Mouse (Mus musculus) left cerebral cortex, postnatal 36 days (tissue): ENCODE measurements at regions not wholly inside any gene's neighbourhood (a gene's known extent, or its start where the extent isn't known, plus 50 kb on each side); places are given as distances from the start of the nearest gene placed in this dataset.
A peak's percentile ranks its signal among the peaks of the same experiment; 100 is the strongest.

Experiments
- DNase-seq, 2 experiments: peaks; one replicate each; pipeline ENCODE4 v3.0.0; 2021 to 2022; ENCODE audit warnings: low spot score in 2 of 2, mixed read lengths in 1 of 2
- intact Hi-C: fragments of 180-260 bp; cut with DNase I; formaldehyde crosslinking; loops from one replicate; pipeline ENCODE4 v1.15.1; 2025

DNA sequence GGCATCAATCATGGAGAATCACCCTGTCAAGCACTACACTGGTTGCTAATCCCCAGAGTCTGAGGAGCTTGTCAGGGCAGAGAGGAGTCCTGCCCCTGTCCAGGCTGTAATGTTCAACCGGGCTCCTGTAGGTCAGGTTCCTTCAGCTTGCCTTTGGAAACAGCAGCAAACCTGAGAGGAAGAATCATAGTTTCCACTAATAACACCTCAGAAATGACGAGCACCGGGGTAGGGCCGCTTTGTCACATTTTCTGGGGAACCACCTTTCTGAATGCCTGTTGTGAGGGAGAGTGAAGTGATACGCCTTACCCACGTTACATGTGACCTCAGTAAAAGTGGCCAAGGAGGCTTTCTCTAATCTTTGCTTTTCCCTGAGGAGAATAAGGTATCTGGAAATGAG is 263.8 kb upstream of the N4bp1 start:
- intact Hi-C loops: no loop called here
- no peak for DNase-seq

DNA sequence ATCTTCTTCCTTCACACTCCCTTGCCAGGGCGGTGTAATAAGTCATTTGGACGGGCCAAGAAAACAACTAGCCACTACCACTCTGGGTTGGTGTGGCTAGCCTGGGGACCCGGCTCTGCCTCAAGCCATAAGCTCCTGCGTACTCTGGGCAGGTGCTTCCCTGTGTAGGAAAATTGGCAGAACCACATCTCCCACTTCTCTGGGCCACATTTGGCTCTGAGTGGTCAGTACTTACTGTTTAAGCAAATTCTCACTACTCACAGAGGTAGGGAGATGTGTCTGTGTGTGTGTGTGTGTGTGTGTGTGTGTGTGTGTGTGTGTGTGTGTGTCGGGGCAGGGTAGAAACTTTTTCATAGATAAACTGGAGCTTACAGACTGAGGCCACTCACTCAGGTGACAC is 262.6 kb upstream of the N4bp1 start:
- no peak for DNase-seq
- intact Hi-C loops: no loop called here

DNA sequence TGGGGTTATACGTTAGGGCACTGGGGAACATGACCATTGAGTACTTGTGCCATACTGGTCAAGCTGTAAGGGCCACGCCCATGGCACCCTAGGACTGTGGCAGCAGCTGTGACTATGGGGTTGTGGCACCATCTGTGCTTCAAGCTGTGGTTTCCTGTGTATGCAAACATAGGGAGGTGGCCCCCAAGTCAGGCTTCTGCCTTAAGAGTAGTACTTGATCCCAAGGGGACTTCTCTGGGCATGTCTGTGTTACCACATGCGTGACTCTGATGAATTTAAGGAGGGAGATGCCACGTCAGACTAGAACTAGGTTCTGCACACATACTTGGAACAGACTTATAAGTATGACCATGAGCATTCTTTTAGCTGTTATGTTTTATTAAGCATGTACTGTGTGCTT is 252.4 kb upstream of the N4bp1 start:
- no peak for DNase-seq
- intact Hi-C loops: no loop called here

DNA sequence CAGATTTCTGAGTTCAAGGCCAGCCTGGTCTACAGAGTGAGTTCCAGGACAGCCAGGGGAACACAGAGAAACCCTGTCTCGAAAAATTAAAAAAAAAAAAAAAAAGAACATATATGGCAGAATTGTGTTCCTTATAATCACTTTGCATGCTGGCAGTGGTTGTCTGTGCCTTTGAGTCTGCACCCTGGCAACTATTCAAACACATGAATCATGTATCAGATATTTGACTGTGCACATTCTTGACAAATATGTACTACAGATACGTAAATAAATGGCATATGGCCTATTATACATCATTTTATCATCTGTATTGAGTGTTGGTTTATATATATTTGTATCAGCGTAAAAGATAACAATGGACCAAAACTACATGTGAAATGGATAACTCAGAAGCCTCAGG is 246.7 kb upstream of the N4bp1 start:
- intact Hi-C loops: no loop called here
- DNase-seq: no peak

DNA sequence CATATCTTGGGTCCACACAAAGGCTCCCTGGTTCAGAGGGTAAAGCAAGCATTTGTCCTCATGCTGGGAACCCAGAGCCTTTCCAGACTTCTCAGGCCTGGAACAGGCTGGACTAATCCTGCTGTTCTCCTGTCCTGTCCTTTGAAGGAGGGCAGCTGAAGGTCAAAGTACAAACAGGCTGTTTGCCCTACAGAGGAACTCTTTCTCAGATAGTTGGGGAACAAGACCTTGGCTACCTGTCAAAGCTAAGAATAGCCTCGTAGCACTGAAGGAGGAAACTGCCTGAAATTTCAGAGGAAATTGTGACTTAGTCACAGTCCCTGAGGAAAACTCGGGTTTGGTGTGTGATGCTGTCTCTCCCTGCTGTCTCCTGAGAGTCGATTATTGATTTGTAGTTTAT is 245.6 kb upstream of the N4bp1 start:
- DNase-seq: no peak
- intact Hi-C loops: no loop called here

DNA sequence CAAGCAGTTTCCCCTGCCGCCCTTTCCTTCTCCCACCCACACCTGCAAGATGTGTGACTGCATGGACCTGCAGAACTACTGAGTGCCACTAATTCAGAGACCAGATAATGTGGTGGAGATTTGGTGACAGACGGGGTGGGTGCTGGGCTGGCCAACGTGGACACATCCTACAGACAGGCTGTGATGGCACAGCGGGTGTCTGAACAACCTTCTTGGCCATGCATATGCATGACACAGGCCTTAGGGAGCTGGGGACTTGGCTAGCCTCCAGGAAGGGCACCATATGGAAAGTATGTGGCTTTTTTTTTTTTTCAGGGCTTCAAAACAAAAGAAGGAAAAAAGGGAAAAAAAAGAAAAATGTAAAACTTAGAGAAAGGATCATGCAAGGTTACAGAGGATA is 243.5 kb upstream of the N4bp1 start:
- intact Hi-C loops: no loop called here
- DNase-seq: peak; percentile 17 to 40

- intact Hi-C loops: no loop called here
- DNase-seq: no peak
Observed at GRCm38 (mm10) chr8:87116190-87116765, 231.2 kb upstream of the N4bp1 start.

GRCm38 (mm10) chr8:87112355-87112754 is 227.3 kb upstream of the N4bp1 start:
- intact Hi-C loops: no loop called here
- DNase-seq: no peak

DNA sequence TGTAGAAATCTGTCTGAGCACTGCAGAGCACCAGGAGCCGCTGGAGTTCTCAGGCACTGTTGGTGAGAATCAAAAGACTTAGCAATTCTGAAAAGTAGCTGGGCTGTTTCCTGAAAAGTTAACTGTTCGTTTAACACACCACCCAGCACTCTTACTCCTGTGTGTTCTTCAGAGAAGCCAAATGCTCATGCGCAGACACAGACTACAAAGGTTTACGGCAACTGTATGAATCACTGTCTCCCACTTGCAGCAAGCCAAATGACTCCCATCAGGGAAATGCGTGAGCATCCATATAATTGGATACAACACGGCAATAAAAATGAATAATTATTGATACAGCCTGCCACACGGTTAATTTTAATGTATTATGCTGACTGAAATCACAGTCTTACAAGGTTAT is 220.0 kb upstream of the N4bp1 start:
- intact Hi-C loops: no loop called here
- peak in 1 of 2 experiments; percentile 8 for DNase-seq

- intact Hi-C loops: no loop called here
- DNase-seq: no peak
Observed at GRCm38 (mm10) chr8:87095211-87095610, 210.2 kb upstream of the N4bp1 start.

GRCm38 (mm10) chr8:87094685-87095084 is 209.6 kb upstream of the N4bp1 start:
- DNase-seq: no peak
- intact Hi-C loops: no loop called here

DNA sequence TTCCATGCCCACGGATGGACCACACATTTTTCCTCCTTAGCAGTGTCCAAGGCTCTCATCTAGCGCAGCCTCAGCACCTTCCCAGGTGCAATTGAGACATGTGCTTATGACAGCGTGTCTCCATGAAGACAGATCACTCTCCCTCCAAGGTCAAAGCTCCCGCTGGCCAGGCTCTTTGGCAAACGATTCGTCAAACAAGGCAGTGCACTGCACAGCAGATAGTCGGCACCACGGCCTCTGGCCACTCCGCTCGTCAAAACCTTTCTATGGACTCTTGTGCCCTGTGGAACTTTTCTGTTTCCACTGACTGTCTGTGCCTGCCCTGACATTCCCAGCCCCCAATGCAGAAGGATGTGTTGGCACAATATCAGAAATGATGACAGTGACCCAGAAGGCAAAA is 208.7 kb upstream of the N4bp1 start:
- DNase-seq: no peak
- intact Hi-C loops: no loop called here

- intact Hi-C loops: no loop called here
- DNase-seq: no peak
Observed at GRCm38 (mm10) chr8:87093081-87093480, 208.0 kb upstream of the N4bp1 start.

- no peak for DNase-seq
- intact Hi-C loops: no loop called here
Observed at GRCm38 (mm10) chr8:87087451-87088095, 202.5 kb upstream of the N4bp1 start.

- intact Hi-C loops: no loop called here
- DNase-seq: no peak
Observed at GRCm38 (mm10) chr8:87078260-87078659, 193.2 kb upstream of the N4bp1 start.

GRCm38 (mm10) chr8:87075921-87076320 is 190.9 kb upstream of the N4bp1 start:
- intact Hi-C loops: no loop called here

GRCm38 (mm10) chr8:87071224-87071623 is 186.2 kb upstream of the N4bp1 start:
- intact Hi-C loops: no loop called here
- DNase-seq: no peak

More at GRCm38 (mm10) chr8:87075921-87076320, 190.9 kb upstream of the N4bp1 start:
- no peak for DNase-seq

DNA sequence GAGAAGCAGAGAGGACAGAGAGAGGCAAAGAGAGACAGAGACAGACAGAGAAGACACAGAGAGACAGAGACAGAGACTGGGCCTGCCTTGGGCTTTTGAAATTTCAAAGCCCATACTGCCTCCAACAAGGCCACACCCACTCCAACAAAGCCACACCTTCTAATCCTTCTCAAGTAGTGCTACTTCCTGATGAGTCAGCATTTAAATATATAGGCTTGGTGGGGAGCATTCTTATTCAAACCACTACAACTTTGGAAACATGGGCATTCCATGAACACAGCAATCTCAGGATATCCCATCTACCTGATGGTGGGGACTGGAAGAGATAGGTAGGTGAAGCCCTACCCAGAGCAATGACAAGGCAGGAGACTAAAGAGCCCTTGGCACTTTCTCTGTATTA is 182.0 kb upstream of the N4bp1 start:
- DNase-seq: no peak
- intact Hi-C loops: no loop called here

- intact Hi-C loops: no loop called here
- no peak for DNase-seq
Observed at GRCm38 (mm10) chr8:87064768-87065167, 179.7 kb upstream of the N4bp1 start.

GRCm38 (mm10) chr8:87064250-87064747 is 179.2 kb upstream of the N4bp1 start:
- DNase-seq: peak in 1 of 2 experiments; percentile 6
- intact Hi-C loops: no loop called here

GRCm38 (mm10) chr8:87063588-87063987 is 178.5 kb upstream of the N4bp1 start:
- intact Hi-C loops: no loop called here
- DNase-seq: no peak

DNA sequence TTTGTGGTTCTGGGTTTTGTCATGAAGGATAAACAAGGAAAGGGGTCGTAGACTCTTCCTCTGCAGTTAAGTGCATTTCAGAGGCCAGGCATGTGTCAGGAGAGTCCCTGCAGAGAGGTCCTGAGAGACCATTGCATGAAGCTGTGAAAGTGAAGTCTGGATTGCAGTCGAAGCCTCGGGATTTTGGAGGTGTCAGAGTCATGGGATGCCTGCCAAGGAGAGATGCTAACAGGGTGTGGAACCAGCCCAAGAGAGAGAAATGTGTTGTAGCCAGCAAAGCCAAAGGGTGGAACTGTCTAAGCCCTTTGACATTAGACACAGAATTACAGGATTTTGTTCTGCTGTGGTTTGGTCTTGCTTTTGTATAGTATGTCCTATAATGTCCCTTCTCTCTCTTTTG is 164.7 kb upstream of the N4bp1 start:
- intact Hi-C loops: no loop called here
- DNase-seq: no peak
